Mouse (Mus musculus): ENCODE data around the gene Pkp1.

Gene Pkp1

DNA sequence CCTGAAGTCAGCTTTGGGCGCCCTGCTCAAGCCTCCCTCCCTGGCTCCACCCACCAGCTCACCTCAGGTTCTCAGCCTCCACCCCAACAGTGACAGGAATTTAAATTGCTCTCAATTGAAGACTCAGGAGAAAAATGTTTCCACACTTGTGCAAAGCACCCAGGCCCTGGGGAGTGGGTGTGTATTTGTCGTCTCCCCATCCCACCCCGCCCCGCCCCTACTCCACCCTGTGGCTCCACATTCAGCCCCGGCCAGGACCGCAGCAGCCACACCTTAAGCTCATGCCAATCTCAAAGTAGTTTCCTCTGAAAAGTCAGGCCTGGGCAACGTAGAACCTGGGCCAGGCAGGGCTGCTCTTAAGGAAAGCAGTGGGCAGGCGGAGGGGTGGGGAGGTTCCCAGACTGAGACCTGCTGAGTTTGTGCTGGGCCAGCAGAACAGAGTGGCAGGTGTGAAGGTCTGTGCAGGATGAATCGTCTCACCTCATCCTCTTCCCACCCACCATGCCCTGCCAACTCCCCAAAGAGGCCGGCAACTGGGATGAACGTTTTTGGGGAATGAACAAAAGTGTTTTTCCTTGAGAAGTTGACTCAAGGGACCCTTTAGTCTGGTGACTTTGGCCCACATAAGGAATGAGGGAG lies 61.8 kb downstream of the Pkp1 start:
- no peak for DNase-seq (ENCODE audit: low spot score in 2 of 2)

DNA sequence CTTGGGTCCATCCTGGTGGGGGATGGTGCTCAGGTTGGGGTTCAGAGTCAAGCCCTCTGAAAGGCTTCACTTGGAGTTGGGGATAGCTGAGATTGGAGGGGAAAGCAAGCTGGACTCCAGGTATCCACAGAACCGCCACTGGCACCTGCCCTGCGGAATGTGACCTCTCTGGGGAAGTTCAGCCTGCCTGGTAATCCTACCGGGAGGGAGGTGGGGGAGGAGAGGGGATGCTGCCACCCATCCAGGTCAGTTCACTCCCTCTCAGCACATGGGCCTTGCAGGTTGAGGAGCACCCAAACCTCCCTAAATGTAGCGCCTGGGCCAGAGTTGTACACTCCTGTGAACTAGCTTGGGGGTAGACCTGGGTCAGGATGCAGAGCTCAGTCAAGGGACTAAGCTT lies 62.9 kb downstream of the Pkp1 start:
- DNase-seq (ENCODE audit: low spot score in 2 of 2) = no peak

- DNase-seq (ENCODE audit: low spot score in 2 of 2) = no peak
Observed at GRCm38 (mm10) chr1:135855344-135855687, 63.7 kb downstream of the Pkp1 start.

GRCm38 (mm10) chr1:135854591-135855343 lies 64.2 kb downstream of the Pkp1 start:
- DNase-seq (ENCODE audit: low spot score in 2 of 2) = no peak

DNA sequence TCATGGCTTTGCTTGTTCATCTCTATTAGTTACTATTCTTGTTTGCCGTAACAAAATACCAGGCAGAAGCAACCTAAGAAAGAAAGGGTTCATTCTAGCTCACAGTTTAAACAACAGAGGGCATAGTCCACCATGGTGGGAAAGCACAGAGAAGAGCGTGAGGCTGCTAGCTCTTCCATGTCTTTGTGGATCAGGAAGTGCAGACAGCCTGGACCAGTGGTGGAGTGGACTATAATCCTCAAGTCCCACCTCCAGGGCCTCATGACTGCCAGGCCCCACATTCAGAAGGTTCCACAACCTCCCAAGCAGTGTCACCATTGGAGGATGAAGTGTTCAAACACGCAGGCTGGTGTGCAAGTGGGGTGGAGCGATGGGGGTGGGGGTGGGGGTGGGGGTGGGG lies 65.8 kb downstream of the Pkp1 start:
- DNase-seq (ENCODE audit: low spot score in 2 of 2) = no peak

DNA sequence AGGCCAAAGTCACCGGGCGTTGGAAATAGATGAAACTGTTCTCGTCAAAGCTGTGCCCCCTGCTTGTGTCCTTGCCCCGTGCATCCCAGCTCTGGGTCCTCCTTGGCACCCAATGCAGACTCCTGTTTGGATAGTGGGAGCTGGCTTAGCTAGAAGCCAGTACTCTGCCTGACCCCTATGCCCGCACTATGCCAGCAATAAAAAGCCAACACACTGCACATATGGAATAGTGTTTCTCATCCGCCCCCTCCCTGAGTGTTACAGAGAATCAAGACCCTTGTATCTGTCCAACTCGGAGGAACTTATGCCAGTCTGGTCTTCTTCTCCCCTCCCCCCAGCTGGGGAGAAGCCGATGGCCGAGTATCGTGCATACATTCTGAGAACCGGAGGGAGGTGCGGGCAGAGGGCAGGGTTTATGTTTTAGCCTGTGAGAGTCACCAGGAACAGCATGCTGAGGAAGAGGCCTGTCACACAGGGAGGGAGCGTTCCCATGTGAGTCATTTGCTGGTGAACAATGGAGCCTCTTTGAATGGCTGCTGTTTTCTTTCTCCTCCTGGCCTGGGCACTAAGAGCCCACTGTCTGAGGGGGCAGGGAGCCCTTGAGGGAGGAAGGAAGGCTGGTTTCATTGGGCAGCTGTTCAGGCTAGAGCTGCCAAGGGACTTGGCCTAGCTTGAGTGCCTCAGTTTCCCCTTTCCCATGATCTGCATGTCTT lies 66.8 kb downstream of the Pkp1 start:
- no peak for DNase-seq (ENCODE audit: low spot score in 2 of 2)

GRCm38 (mm10) chr1:135850722-135851512 lies 68.1 kb downstream of the Pkp1 start:
- no peak for DNase-seq (ENCODE audit: low spot score in 2 of 2)

GRCm38 (mm10) chr1:135847611-135848351 lies 71.2 kb downstream of the Pkp1 start:
- no peak for DNase-seq (ENCODE audit: low spot score in 2 of 2)

DNA sequence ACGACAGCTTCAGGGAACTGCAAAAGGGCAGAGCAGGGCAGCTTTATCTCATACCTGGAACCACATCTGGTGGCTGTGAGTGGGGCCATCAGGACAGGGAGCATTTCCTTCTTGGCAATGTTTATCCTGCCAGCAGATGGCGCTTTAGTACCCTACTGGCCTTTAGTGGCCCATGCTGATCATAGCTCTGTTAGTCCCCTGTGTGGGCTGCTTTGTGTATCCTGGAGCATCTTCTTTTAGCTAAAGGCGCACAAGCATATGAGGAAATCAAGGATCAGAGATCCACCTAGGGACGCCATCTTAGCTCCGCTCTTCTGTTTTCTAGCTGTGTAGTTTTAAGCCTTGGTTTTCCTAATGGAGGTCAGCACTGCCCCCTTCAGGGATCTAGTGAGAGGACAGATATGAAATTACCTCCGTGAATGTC lies 71.9 kb downstream of the Pkp1 start:
- DNase-seq (ENCODE audit: low spot score in 2 of 2) = no peak

DNA sequence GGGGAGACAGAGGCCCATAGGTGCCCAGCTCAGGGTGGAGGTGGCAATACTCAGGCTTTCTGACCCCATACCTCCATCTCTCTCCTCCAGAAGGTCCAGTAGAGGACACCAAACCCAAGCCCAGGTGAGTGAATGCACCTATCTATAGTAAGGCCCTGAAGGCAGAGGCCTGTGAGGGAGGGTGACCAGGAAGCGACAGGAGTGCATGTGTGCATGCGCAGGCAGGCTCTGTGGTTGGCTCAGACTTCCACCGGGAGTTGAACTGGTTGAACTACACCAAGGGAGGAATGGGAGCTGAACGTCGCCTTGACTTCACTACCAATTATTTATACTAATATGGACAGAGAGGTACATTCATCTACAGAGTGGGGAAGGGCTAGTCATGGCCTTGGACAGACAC lies 72.4 kb downstream of the Pkp1 start:
- DNase-seq (ENCODE audit: low spot score in 2 of 2) = no peak

GRCm38 (mm10) chr1:135844481-135844880 lies 74.5 kb downstream of the Pkp1 start:
- DNase-seq (ENCODE audit: low spot score in 2 of 2) = no peak

GRCm38 (mm10) chr1:135843519-135844262 lies 75.3 kb downstream of the Pkp1 start:
- no peak for DNase-seq (ENCODE audit: low spot score in 2 of 2)

DNA sequence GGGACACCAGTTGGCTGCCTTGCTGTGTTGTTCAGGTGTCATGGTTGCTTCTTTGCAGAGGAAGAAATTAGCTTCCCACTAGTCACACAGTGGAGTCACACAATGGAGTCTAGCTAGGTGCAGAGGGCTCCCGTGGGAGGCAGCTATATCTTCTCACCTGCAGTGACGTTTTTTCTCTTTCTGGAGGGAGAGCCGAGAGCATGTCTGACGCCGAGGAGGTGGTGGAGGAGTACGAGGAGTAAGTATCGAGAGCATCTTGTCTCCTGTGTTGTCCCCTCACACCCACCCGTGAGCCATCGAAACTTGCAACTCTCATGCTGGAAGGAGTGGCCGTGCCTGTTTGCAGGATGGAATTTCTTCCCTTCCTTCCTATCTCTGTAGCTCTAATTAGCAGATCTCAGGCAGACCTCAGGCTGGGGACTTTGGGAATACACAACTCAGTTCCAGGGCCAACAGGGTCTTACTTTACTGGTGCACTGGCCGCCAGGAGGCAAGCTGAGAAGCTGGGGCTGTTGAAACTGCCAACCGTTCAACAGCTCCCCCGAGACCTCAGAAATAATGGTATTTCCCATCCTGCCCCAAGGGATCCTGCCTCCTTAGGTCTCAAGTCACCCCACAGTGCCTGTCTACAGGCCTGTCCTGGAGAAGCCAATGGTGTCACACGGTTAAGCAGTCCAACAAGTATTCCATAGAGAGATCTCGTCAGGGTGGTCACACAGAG lies 78.2 kb downstream of the Pkp1 start:
- DNase-seq (ENCODE audit: low spot score in 2 of 2) = no peak

- DNase-seq (ENCODE audit: low spot score in 2 of 2) = no peak
Observed at GRCm38 (mm10) chr1:135839065-135839464, 79.9 kb downstream of the Pkp1 start.

- DNase-seq (ENCODE audit: low spot score in 2 of 2) = no peak
Observed at GRCm38 (mm10) chr1:135838626-135839025, 80.4 kb downstream of the Pkp1 start.

GRCm38 (mm10) chr1:135835716-135836483 lies 83.1 kb downstream of the Pkp1 start, which contains the start of gene Tnnt2:
Tnnt2 (plus strand) TSS chr1:135836354.
- no peak for DNase-seq (ENCODE audit: low spot score in 2 of 2)

- DNase-seq (ENCODE audit: low spot score in 2 of 2) = no peak
Observed at GRCm38 (mm10) chr1:135834983-135835382, 84.0 kb downstream of the Pkp1 start.

GRCm38 (mm10) chr1:135834206-135834859 lies 84.7 kb downstream of the Pkp1 start:
- no peak for DNase-seq (ENCODE audit: low spot score in 2 of 2)

DNA sequence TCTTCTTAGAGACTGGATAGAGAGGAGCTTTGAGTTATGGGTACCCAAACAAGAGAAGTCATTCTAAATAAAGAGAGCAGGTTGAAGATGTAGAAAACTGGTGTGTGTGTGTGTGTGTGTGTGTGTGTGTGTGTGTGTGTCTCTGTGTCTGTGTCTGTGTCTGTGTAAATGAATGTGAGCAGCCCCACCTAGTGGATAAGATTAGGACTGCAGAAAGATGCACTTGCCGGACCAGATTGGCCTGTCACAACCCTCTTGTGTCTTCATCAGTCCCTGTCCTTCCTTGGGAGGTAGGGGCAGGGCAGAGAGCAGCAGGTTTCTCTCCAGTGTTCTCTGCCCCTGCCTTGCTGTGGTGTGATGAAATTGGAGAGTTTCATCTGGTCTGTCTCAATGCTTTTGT lies 90.1 kb downstream of the Pkp1 start:
- no peak for DNase-seq (ENCODE audit: low spot score in 2 of 2)
